Mouse (Mus musculus) cerebellum, postnatal 4 days (tissue): ENCODE data around the gene Ogdh.
A peak's percentile ranks its signal among the peaks of the same experiment; 100 is the strongest.

Experiments used
- DNase-seq, 2 experiments: peaks; one replicate each; pipeline ENCODE4 v3.0.0; 2022; ENCODE audit warnings: low spot score in 2 of 2, mixed read lengths in 1 of 2

The Ogdh gene

GRCm38 (mm10) chr11:6296077-6296476 lies 4.6 kb downstream of the Ogdh start:
- DNase-seq = no peak

GRCm38 (mm10) chr11:6299435-6299834 lies 8.0 kb downstream of the Ogdh start:
- DNase-seq = no peak

DNA sequence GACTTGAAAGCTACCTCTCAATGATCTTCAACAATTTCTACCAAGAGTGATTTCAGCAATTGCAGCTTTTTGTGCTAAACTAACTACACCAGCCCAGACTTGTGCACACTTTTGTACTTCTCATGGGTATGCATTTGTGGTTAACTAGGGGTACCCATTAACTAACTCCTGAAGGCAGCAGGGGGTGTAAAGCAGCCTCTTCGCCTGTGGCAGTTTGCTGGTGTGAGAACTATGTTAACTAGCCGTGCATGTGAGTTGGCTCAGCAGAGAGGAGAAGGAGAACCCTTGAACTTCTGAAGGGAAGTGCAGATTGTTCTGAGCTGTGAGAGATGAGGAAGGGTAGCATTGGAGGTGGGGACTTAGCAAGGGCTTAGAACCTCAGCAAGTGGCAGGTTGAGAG lies 11.4 kb downstream of the Ogdh start:
- DNase-seq = no peak

- DNase-seq = no peak
Measured at GRCm38 (mm10) chr11:6305943-6306430, 14.6 kb downstream of the Ogdh start.

DNA sequence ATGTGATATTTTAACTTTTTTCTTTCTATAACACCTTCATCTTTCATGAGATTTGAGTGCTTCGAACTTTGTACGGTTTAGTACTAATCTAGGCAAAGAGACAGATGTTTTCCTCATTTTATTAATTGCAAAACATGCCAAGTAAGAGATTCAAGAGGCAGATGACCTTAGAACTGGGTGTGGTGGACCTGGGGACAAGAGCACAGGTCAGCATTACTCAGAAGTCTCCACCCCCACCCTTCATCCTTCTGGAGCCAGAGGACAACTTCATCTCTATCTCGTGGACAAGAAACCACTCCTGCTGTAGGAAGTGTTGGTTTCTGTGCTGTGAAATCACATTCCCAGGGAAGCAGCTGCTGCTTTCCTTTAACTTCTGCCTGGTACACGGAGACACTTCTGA lies 16.7 kb downstream of the Ogdh start:
- DNase-seq = no peak

GRCm38 (mm10) chr11:6313874-6314406 lies 22.5 kb downstream of the Ogdh start:
- no peak for DNase-seq

DNA sequence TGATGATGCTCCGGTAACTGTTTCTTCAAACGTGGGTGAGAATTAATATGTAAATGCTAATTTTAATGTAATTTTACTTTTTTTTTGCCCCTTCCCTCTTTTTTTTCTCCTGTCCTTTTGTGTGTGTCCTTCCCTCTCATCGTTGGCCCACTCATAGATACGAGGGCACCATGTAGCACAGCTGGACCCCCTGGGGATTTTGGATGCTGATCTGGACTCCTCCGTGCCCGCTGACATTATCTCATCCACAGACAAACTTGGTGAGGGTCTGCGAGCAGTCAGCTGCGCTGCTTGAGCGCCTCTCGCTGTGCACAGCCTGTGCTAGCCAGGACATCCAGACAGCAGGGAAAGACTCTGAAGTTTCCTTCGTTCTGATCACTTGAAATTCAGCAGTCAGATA lies 25.4 kb downstream of the Ogdh start:
- DNase-seq = no peak

DNA sequence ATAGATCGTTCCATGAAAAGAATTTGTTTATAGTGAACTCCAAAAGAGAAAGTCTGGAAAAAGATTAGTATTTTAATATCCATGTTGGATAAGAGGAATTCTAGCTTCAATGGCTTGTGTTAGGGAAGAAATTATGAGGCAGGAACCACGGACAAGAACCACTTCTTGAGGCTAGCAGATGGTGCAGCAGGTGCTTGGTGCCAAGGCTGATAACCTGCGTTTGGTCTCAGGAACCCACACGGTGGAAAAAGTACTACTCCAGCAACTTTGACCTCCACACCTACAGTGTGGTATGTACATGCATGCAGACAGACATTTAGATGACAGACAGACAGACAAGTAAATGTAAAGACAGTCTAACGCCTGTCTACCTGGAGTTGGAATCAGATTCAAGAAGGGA lies 27.1 kb downstream of the Ogdh start:
- no peak for DNase-seq

- no peak for DNase-seq
Measured at GRCm38 (mm10) chr11:6319374-6319773, 27.9 kb downstream of the Ogdh start.

DNA sequence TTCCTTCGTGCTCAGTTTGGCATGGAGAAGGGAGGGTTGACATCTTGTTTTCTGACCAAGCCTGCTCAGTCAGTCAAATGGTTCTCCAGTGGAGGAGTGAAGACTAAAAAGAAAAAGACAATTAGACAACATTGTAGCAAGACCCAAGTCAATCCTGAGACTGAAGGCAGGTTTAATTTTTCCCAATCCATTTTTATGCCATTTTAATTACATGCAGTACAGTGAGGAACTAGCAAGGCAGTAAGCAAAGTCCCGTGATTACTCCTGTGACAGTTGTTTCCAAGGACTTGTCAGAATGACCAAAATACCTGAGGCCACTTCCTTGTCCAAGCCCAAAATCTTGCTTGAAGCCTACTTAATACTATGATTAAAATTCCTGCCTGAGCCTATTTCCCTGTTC lies 30.7 kb downstream of the Ogdh start:
- no peak for DNase-seq

DNA sequence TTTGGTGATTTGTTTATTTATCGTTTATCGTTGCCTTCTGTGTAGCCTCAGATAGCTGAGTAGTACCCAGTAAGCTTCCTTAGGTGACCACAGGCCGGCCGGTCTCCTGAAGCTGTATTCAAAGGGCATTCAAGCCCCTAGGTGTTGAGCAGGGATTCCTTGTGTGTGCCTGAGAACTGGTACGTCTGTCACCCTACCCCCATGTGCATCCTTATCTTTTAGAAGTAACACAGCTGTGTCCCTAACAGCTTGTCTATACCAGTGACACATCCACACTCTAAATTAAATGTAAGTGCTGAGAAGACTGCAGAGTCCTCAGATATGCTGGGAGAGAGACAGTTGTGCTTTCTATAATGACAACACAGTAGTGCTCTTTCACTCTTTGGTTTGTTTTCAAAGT lies 31.9 kb downstream of the Ogdh start:
- DNase-seq = no peak

- no peak for DNase-seq
Measured at GRCm38 (mm10) chr11:6331256-6331655, 39.8 kb downstream of the Ogdh start.

DNA sequence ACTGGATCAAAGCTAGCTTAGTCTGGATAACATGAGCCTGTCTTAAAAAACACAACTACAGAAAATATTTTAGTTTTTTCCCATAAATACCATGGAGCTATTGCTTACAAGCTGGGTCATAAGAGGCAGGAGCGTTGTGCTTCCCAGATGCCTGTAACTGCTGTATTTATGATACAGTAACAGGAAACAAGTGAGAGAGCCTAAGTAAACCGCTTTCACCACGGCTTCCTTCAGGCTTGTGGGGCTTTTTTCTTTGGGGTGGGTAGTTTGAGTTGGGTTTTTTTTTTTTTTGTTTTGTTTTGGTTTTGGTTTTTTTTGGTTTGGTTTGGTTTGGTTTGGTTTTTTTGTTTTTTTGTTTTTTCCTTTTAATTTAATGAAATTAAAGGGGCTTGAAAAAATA lies 41.2 kb downstream of the Ogdh start:
- DNase-seq = no peak

GRCm38 (mm10) chr11:6333403-6333802 lies 42.0 kb downstream of the Ogdh start:
- no peak for DNase-seq

GRCm38 (mm10) chr11:6335321-6335720 lies 43.9 kb downstream of the Ogdh start:
- no peak for DNase-seq

DNA sequence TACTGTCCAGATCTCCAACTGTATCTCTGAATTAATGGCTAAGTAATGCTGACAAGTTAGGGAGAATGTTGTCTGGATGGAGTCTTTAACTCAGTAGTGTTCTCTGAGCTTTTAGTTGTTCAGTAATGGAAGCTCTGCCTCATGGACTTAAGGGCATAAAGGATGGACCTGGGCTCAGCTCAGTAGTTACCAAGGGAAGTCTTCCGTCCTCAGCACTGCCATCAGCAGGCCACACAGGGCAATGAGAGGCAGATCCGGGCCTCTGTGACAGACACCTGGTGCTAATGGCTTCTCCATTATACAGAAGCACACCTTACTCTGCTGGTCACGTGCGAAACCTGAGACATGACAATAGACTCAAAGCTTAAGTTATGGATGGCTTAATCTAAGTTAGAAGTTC lies 45.3 kb downstream of the Ogdh start:
- no peak for DNase-seq

DNA sequence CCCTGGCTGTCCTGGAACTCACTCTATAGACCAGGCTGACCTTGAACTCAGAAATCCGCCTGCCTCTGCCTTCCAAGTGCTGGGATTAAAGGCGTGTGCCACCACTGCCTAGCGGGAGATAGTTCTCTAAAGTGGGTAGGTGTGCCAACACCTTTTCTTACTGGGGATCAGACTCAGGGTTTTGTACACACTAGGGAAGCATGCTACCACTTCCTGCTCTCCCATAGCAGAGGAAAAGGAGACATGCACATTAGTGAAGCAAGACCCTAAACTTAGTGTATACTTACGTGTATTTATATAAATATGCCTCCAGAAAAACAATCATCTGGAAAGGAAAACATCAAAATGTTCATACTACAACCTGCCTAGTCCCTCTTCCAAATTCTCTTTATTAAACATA lies 54.5 kb downstream of the Ogdh start:
- no peak for DNase-seq

- no peak for DNase-seq
Measured at GRCm38 (mm10) chr11:6346966-6347365, 55.5 kb downstream of the Ogdh start.

- peak in 1 of 2 experiments; percentile 32 for DNase-seq
Measured at GRCm38 (mm10) chr11:6348681-6349200, 57.3 kb downstream of the Ogdh start.

DNA sequence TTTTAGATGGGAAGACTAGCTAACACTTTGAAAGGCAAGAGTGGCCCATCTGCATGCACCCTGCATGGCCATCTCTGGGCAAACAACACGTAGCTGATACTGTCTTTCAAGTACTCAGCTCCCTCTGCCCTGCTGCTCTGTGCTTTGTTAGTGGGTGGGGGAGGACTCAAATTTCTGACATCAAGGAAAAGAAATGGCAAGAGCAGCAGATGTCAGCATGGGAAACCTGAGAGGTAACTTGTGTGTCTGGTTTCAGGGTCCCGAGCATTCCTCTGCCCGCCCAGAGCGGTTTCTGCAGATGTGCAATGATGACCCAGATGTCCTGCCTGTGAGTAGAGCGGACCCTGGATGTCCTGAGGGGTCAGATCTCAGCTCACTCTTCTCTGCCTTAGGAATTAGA lies 58.2 kb downstream of the Ogdh start:
- DNase-seq = no peak

GRCm38 (mm10) chr11:6355106-6355505 lies 63.7 kb downstream of the Ogdh start:
- DNase-seq = no peak

GRCm38 (mm10) chr11:6364581-6365275 lies 73.3 kb downstream of the Ogdh start:
- DNase-seq = no peak

DNA sequence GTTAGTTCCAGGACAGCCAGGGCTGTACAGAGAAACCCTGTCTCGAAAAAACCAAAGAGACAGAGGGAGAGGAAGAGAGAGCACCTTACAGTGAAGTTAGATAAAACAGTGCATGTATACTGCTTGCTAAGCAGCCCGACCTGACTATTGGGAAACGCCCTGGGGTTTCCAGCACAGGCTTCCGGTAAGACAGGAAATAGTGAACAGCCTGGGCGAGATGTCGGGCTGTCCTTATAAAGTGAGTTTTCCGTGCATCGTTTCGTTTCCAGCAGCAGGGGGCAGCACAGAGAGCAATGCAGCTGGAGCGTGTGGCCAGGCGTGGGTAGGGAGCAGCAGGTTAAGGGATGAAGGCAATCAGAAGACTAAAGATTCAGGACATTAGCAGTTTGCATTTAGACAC lies 74.5 kb downstream of the Ogdh start:
- peak in 1 of 2 experiments; percentile 67 for DNase-seq

GRCm38 (mm10) chr11:6366434-6366833 lies 75.0 kb downstream of the Ogdh start:
- no peak for DNase-seq
